Mouse (Mus musculus) MEL (cell line): ENCODE measurements around the gene Fam110c.

ENCODE experiments used
- CHD1 ChIP-seq: IDR thresholded peaks from 2 replicates; pipeline ENCODE4 v1.6.1; 2012; ENCODE audit warnings: low read depth, mild to moderate bottlenecking, inconsistent platforms, low read length, improper control_type of control experiment
- CHD2 ChIP-seq: IDR thresholded peaks from 2 replicates; pipeline ENCODE4 v1.6.1; 2011; ENCODE audit warnings: low read length, improper control_type of control experiment
- CTCF ChIP-seq, 3 experiments: IDR thresholded peaks in 2 of 3; conservative IDR thresholded peaks in 1 of 3; 2 replicates each; pipeline ENCODE4 v1.5.1; 2011 to 2012; ENCODE audit warnings: low read length in 3 of 3, low read depth in 2 of 3, mild to moderate bottlenecking in 2 of 3, improper control_type of control experiment in 1 of 3, inconsistent platforms in 1 of 3, mixed read lengths in 1 of 3, moderate library complexity in 1 of 3; ENCODE audit not compliant: control insufficient read depth in 1 of 3, insufficient read depth in 1 of 3, poor library complexity in 1 of 3, severe bottlenecking in 1 of 3
- E2F4 ChIP-seq: IDR thresholded peaks from 2 replicates; pipeline ENCODE4 v1.6.1; 2011; ENCODE audit warnings: low read depth, low read length, improper control_type of control experiment, borderline replicate concordance
- ETS1 ChIP-seq: IDR thresholded peaks from 2 replicates; pipeline ENCODE4 v1.6.1; 2012; ENCODE audit warnings: low read depth, mild to moderate bottlenecking, inconsistent platforms, low read length, improper control_type of control experiment, moderate library complexity
- KAT2A ChIP-seq: conservative IDR thresholded peaks from 2 replicates; pipeline ENCODE4 v1.6.1; 2012; ENCODE audit warnings: low read depth, low read length, improper control_type of control experiment, inconsistent platforms
- POLR2A ChIP-seq, 2 experiments: IDR thresholded peaks; 2 replicates each; pipeline ENCODE4 v1.6.1; 2011 to 2012; ENCODE audit warnings: low read length in 2 of 2, mild to moderate bottlenecking in 2 of 2, control low read depth in 1 of 2, improper control_type of control experiment in 1 of 2, low read depth in 1 of 2, moderate library complexity in 1 of 2; ENCODE audit not compliant: control insufficient read depth in 1 of 2, insufficient read depth in 1 of 2, poor library complexity in 1 of 2
- POLR2AphosphoS2 ChIP-seq: IDR thresholded peaks from 2 replicates; pipeline ENCODE4 v1.6.1; 2011; ENCODE audit warnings: low read length, improper control_type of control experiment
- POLR2AphosphoS5 ChIP-seq: IDR thresholded peaks from 2 replicates; pipeline ENCODE4 v1.6.1; 2012; ENCODE audit warnings: low read depth, borderline replicate concordance, mild to moderate bottlenecking, inconsistent platforms, low read length, moderate library complexity, mixed read lengths
- RAD21 ChIP-seq: IDR thresholded peaks from 2 replicates; pipeline ENCODE4 v1.6.1; 2011; ENCODE audit warnings: mild to moderate bottlenecking, low read depth, low read length, improper control_type of control experiment
- TAL1 ChIP-seq: IDR thresholded peaks from 2 replicates; pipeline ENCODE4 v1.6.1; 2012; ENCODE audit warnings: mild to moderate bottlenecking, inconsistent platforms, low read length, moderate library complexity, mixed read lengths
- TCF12 ChIP-seq: IDR thresholded peaks from 2 replicates; pipeline ENCODE4 v1.6.1; 2014; ENCODE audit warnings: low read depth, mild to moderate bottlenecking, inconsistent platforms, low read length, improper control_type of control experiment, moderate library complexity
- USF1 ChIP-seq: IDR thresholded peaks from 2 replicates; pipeline ENCODE4 v1.6.1; 2014; ENCODE audit warnings: low read depth, mild to moderate bottlenecking, inconsistent platforms, low read length, improper control_type of control experiment, moderate library complexity
- USF2 ChIP-seq, 2 experiments: IDR thresholded peaks; 2 replicates each; pipeline ENCODE4 v1.6.1; 2011 to 2012; ENCODE audit warnings: improper control_type of control experiment in 2 of 2, low read length in 2 of 2, borderline replicate concordance in 1 of 2, inconsistent platforms in 1 of 2, low read depth in 1 of 2, mild to moderate bottlenecking in 1 of 2; ENCODE audit not compliant: insufficient read depth in 1 of 2

DNA sequence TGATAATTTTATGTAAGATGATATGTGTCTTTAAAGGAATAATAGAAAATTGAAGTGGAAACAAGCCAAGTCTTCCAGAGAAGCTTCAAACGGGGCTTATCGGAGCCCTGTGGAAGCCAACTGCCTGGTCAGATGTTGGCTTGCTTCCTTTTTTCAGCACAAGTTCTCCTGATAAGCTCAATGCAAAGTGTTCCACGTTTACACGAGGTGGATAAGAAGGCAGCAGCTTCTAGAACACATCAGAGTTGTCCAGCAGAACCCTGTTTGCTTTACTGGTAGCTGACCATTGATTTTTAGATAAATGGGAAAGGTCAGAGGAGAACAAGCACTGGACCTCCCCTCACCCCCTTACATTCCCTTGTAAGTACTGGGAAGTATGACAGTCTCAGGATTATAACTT, 9.3 kb downstream of the Fam110c start:
- no peak for TF ChIP-seq CTCF (IDR thresholded peaks at IDR 0.05 in 2 of 3, conservative IDR thresholded peaks at IDR 0.05 in 1 of 3; ENCODE audit: control insufficient read depth in 1 of 3, insufficient read depth in 1 of 3, low read depth in 2 of 3, low read length in 3 of 3, poor library complexity in 1 of 3, severe bottlenecking in 1 of 3)
- TF ChIP-seq CHD1: no peak
- no peak for TF ChIP-seq RAD21
- peak; percentile 91 for TF ChIP-seq TCF12
- TF ChIP-seq POLR2A (IDR thresholded peaks at IDR 0.05; ENCODE audit: control insufficient read depth in 1 of 2, insufficient read depth in 1 of 2, low read depth in 1 of 2, low read length in 2 of 2, poor library complexity in 1 of 2): no peak
- TF ChIP-seq E2F4: no peak; the same call in 1 of the 2 replicates
- peak; percentile 54 for TF ChIP-seq TAL1
- TF ChIP-seq USF1: peak; percentile 23; the same call in 1 of the 2 replicates
- TF ChIP-seq KAT2A: no peak
- no peak for TF ChIP-seq USF2 (IDR thresholded peaks at IDR 0.05; ENCODE audit: borderline replicate concordance in 1 of 2, insufficient read depth in 1 of 2, low read depth in 1 of 2, low read length in 2 of 2)
- TF ChIP-seq ETS1: peak; percentile 94
- no peak for TF ChIP-seq POLR2AphosphoS5
- no peak for TF ChIP-seq POLR2AphosphoS2
- TF ChIP-seq CHD2: no peak
